Mouse (Mus musculus) adrenal gland, adult 8-10 months (tissue): ENCODE results near the gene Elavl2. TPM values are rescaled to one million over a fixed set of nuclear protein-coding genes. Genes with fewer than 3 reads are reported as not detected.

ENCODE experiments used
- DNase-seq: peaks from one replicate; pipeline ENCODE4 v3.0.0; 2022
- microRNA-seq, 2 experiments: library from miRNA; unstranded; fragments of <30 nt; microRNA quantifications; one replicate each; pipeline ENCODE4 v1.2.0; 2022
- total RNA-seq, 4 experiments: library from RNA; stranded (reverse); gene quantifications; 2 replicates each; pipeline ENCODE4 v1.2.4; 2022

Elavl2 gene
- total RNA-seq, 4 experiments from 2014 or later: 0.37 to 1.6 (median 0.68) TPM

GRCm38 (mm10) chr4:91208415-91209292 is 191.9 kb downstream of the Elavl2 start:
- DNase-seq: no peak

Small RNA genes within 50 kb of the gene (microRNA-seq; reads per million reads assigned to microRNA genes)
- gene Mir6402: 0 reads per million in 2 experiments
